Mouse (Mus musculus) olfactory bulb, adult 2 months (tissue): ENCODE data around the gene Nav2. TPM values are rescaled to one million over a fixed set of nuclear protein-coding genes. Genes with fewer than 3 reads are reported as not detected.
A peak's percentile ranks its signal among the peaks of the same experiment; 100 is the strongest.

Experiments
- H3K27ac ChIP-seq: fragments of 200-500 bp; 2 replicates; pipeline ENCODE4 v1.5.1; 2012; ENCODE audit warnings: low read depth, low read length; ENCODE audit not compliant: insufficient read depth
- H3K4me1 ChIP-seq: fragments of 200-500 bp; 2 replicates; pipeline ENCODE4 v1.6.1; 2012; ENCODE audit warnings: low read length; ENCODE audit not compliant: control insufficient read depth, insufficient read depth
- H3K4me3 ChIP-seq: fragments of 200-500 bp; 2 replicates; pipeline ENCODE4 v1.5.1; 2012; ENCODE audit warnings: mild to moderate bottlenecking, low read depth, low read length, moderate library complexity; ENCODE audit not compliant: insufficient read depth
- CTCF ChIP-seq: fragments of 200-500 bp; IDR thresholded peaks from 2 replicates; pipeline ENCODE4 v1.5.1; 2012; ENCODE audit warnings: low read depth, mild to moderate bottlenecking, low read length, moderate library complexity; ENCODE audit not compliant: insufficient read depth
- POLR2A ChIP-seq: fragments of 200-500 bp; IDR thresholded peaks from 2 replicates; pipeline ENCODE4 v1.6.1; 2012; ENCODE audit warnings: mild to moderate bottlenecking, low read depth, low read length, moderate library complexity; ENCODE audit not compliant: insufficient read depth
- WGBS: fragments of 180-500 bp; shearing (Covaris S2); methylation state at CpG from one replicate; pipeline ENCODE4 v1.1.7; 2018; 5-methylcytosine and 5-hydroxymethylcytosine counted together
- polyA plus RNA-seq: library from polyadenylated mRNA; stranded (reverse); fragments of >200 nt; gene quantifications from 2 replicates; pipeline ENCODE4 v1.2.4, GENCODE M21; 2012; ENCODE audit warnings: low replicate concordance; ENCODE audit not compliant: missing spikeins, insufficient read depth, insufficient read length

Nav2 gene
- polyA plus RNA-seq, 1 experiment, result 57.3 TPM

DNA sequence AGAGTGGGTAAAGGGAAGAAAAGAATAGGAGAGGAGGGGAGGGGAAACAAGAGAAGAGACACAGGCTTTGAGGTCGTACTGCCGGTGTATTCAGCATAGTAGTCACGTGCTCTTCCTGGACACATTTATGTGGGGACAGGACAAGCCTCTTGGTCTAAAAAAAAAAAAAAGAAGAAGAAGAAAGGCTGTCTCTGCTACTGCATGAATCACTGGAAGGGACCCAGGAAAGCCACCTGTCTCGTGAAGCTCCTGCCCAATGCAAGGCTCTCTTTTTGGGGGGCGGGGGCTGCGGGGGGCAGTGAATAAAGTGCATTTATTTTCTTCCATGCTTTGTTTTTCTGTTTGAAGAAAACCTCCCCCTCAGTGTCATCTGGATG is 212.0 kb downstream of the Nav2 start:
- H3K27ac ChIP-seq, result no peak overlapping the region
- H3K4me1 ChIP-seq, result peaks cover 26% of the 10 kb centered on the region
- WGBS, result 28% methylated on average over 6 of the region's 6 CpGs
- no peak for TF ChIP-seq CTCF
- no peak for TF ChIP-seq POLR2A
- H3K4me3 ChIP-seq, result peak overlapping the region; percentile 17

DNA sequence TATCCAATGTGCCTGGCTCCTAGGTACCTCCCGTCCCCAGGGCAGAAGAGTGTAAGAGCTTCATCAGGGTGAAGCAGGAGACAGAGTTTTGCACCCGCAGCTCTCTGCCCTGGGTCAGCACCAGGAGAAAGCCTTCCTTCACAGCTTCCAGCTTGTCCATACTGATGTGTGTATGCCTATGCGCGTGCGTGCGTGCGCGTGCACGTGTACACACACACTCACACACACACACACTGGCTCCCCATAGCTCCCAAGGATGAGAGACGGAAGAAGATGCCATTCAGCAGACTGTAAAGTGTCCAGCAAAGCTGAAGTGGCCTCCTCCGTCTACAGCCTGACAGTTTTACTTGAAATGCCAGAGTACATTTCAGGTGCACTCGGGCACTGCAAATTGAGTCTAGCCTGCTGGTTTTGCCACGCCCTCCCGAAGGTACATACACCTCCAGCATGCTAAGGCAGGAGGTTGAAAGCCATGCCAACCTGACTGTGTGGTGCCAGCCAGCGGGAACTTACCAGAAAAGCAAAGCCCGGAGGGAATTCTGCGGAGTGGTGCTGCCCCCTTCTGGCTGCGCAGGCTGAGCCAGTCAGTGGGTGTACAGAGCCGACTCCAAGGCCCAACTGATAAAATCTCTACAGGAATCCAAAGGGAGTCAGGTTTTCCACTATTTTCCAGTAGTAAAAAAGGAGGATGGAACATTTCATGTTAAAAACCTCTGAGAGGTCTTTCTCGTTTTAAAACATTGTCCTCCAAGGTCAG is 212.6 kb downstream of the Nav2 start:
- H3K4me3 ChIP-seq, result no peak overlapping the region

DNA sequence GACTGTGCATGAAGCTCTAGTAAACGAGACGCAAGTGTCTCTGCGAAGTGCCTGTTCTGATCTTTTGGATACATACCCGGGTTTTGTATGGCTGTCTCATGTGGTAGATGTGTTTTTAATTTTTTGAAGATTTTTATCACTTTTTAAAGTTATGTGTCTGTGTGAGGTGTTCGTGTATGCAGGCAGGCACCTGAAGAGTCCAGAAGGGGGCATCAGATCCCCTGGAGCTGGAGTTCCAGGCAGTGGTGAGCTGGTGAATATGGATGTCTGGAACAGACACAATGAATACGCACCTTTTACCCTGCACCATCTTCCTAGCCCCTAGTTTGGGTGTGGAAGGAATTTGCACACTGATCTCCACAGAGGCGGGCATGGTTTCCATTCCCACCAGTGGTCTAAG is 214.0 kb downstream of the Nav2 start:
- Histone ChIP-seq H3K27ac (no peak overlapping the region), H3K4me3 (no peak overlapping the region), H3K4me1 (peaks cover 26% of the 10 kb centered on the region)
- TF ChIP-seq CTCF (no peak), POLR2A (no peak)
- WGBS, result 79% methylated on average over 7 of the region's 7 CpGs

More for the DNA sequence above, 212.6 kb downstream of the Nav2 start:
- 32% methylated on average over 20 of the region's 20 CpGs for WGBS
- no peak overlapping the region for H3K27ac ChIP-seq
- peaks cover 26% of the 10 kb centered on the region for H3K4me1 ChIP-seq
- TF ChIP-seq CTCF, result peak; percentile 98
- no peak for TF ChIP-seq POLR2A

DNA sequence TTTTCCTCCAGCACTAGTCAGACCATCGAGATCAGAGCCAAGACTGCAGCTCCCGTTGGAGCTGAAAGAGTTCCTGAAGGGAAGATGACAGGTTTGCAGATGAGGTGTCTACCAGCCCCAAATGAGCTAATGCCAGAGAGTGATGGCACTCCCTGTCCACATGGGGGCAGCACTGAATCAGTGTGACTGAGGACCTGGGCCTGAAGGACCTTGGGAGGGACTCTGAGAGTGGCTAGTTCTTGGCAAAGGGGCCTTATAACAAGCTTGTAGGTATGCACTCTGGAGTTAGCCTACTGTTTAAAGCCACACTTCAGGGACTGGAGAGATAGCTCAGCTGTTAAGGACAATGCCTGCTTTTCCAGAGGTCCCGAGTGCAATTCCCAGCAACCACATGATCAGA is 217.0 kb downstream of the Nav2 start:
- Histone ChIP-seq H3K27ac (no peak overlapping the region), H3K4me3 (no peak overlapping the region), H3K4me1 (peaks cover 10% of the 10 kb centered on the region)
- TF ChIP-seq POLR2A, result no peak
- peak; percentile 76 for TF ChIP-seq CTCF
- 41% methylated on average over 3 of the region's 3 CpGs for WGBS

DNA sequence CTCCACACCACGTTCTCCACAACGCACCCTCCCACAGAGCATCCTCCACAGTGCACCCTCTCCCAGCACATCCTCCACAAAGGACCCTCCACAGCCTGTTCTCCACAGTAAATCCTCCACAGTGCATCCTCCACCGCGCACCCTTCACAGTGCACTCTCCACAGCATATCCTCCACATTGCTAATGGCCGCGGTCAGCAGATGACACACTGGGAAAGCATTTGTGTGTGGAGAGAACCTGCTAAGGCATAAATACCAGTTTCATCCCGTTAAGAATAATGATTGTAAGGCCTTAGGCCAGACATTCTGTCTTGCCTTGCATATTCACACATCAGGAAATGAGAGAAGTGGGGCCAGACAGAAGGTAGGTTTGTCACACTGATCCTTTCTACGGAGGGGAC is 219.7 kb downstream of the Nav2 start:
- TF ChIP-seq CTCF, result no peak
- no peak for TF ChIP-seq POLR2A
- Histone ChIP-seq H3K27ac (no peak overlapping the region), H3K4me3 (no peak overlapping the region), H3K4me1 (peaks cover 8% of the 10 kb centered on the region)
- 76% methylated on average over 8 of the region's 8 CpGs for WGBS

DNA sequence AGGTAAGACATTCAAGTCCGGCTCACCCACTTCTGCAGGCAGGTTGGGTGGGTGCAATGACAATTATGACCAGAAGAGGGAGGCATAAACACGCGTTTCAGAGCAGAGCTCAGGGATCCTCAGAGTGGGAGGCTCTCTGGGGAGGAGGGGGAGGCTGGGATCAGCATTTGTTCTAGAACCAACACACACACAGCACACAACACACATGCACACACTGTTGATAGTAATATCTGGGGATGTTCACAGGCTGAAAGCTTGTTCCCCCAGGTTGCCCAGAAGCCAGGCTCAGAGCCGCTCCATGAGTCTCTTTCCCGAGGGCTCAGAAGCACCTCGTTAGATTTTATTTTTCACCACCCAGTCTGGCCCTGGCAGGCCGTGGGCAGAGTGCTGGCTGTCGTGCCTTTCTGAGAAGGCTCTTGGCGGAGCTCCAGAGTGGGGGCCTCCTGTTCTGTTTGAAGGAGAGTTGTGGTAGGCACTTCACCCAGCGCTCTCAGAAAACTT is 224.4 kb downstream of the Nav2 start:
- peaks cover 25% of the 10 kb centered on the region for H3K4me1 ChIP-seq
- 10% methylated on average over 10 of the region's 10 CpGs for WGBS
- no peak overlapping the region for H3K27ac ChIP-seq
- H3K4me3 ChIP-seq, result no peak overlapping the region
- TF ChIP-seq CTCF (peak; percentile 83), POLR2A (no peak)

DNA sequence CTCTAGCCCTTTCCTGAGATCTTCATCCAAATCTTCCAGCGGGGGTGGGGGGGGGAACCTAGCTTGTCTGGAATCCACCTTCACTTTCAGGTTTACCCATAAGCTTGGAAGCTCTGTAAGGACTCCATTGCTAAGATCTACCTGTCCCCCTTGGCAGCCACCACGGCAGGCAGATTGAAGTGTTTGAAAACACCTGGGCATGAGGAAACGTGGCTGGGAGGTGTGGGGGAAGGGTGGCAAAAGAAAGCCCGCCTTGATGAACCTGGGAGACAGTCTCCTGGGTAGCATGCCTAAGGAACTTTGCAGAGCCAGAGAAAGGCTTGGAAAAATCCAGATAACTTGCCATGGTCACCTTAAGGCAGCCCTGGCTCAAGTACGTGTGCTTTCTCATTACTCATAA is 225.9 kb downstream of the Nav2 start:
- WGBS, result 89% methylated on average over 5 of the region's 5 CpGs
- no peak for TF ChIP-seq CTCF
- Histone ChIP-seq H3K4me1 (peaks cover 23% of the 10 kb centered on the region), H3K27ac (no peak overlapping the region), H3K4me3 (no peak overlapping the region)

DNA sequence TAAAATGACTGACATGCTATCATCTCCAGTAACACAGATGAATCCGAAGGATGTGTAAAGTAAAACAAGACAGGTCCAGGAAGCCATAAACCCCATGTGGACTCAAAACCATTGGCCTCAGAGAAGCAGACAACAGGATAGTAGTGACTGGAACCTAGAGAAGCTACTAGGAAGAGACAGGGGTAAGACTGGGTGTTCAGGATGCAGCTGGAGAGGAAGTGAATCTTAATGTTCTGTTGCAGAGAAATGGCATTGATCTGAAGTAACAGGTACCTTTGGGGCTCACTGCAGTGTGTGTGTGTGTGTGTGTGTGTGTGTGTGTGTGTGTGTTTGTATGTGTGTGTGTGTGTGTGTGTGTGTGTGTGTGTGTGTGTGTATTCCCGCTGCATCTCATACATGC is 231.2 kb downstream of the Nav2 start:
- no peak overlapping the region for H3K27ac ChIP-seq
- peaks cover 25% of the 10 kb centered on the region for H3K4me1 ChIP-seq
- H3K4me3 ChIP-seq, result no peak overlapping the region
- no peak for TF ChIP-seq POLR2A
- no peak for TF ChIP-seq CTCF
- WGBS, result 100% methylated on average over 2 of the region's 2 CpGs

DNA sequence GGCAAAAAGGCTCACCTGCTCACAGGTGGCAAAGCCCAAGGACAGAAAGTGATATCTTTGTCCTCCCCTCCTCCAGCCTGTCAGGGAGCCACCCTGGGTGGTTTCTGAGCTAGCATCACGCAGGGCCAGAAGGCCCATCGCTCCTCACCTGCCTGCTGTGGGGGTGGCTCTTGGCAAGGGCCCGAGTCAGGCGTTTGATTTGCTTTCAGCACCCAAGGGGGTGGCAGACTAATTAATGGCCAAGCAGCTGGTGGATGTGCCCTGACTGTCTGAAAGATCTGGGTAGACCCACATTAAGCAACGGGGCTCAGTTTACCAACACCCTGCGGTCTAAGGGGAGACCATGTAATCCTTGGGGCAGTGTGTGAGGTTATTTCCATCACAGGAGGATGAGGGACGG is 235.4 kb downstream of the Nav2 start:
- 56% methylated on average over 7 of the region's 7 CpGs for WGBS
- TF ChIP-seq POLR2A (no peak), CTCF (no peak)
- H3K4me3 ChIP-seq, result no peak overlapping the region
- peaks cover 28% of the 10 kb centered on the region for H3K4me1 ChIP-seq
- H3K27ac ChIP-seq, result no peak overlapping the region; the same call in 1 of the 2 replicates
